Mouse (Mus musculus) c-Kit-positive CD71-positive TER-119-positive erythroid progenitor cells, embryonic 14.5 days (primary cell): Measurements from ENCODE around the gene Adamts18.

Source experiments
- DNase-seq: peaks from one replicate; pipeline ENCODE4 v3.0.0-alpha.2; 2013; ENCODE audit warnings: low spot score

The Adamts18 gene

GRCm38 (mm10) chr8:113755866-113756265 lies 92.7 kb downstream of the Adamts18 start:
- no peak for DNase-seq

DNA sequence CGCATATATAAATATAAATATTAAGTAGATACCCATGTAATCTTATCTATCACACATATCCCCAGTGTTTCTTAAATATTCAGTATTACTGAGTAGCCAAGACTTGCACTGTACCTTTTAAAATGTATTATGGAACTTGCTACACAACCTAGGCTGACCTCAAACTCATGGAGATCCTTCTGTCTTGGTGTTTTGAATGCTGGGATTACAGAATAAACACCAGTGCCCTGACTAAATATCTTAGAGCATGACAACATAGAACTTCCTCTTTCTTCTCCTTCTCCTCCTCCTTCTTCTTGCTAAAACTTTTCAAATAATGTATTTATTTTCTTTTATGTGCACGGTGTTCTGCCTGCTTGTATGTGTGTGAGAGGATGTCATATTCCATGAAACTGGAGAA lies 95.4 kb downstream of the Adamts18 start:
- no peak for DNase-seq

- no peak for DNase-seq
Observed at GRCm38 (mm10) chr8:113752349-113752748, 96.2 kb downstream of the Adamts18 start.

GRCm38 (mm10) chr8:113735496-113736060 lies 113.0 kb downstream of the Adamts18 start:
- DNase-seq: no peak

- no peak for DNase-seq
Observed at GRCm38 (mm10) chr8:113725331-113725730, 123.2 kb downstream of the Adamts18 start.

DNA sequence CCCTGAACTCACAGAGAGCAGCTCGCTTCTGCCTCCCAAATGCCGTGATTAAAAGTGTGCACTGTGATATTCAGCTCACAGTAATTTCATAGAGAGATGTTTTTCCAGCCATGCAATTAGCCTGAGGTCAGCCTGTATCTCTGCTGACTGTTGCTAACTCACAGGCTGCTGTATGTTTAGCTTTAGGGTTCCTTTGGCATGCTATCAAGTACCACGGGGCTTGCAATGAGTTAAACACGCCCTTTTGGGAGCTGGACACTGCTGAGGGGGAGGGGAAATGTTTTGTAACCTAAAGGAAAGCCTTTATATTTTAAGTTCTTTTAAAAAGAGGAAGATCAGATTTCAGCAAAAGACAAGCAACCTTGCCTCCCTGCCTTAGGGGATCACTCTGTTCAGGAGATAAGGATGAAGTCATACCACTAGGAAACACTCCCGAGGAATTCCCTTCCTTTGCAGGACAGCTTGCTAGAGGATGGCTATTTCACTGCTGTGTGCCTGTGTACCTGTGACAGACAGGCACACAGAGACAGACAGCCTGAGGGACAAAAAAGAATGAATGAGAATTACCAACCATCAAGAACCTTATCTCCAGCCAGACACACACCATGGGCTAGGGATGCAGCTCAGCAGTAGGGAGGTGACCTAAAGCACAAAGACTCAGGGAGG lies 124.5 kb downstream of the Adamts18 start:
- DNase-seq: no peak

GRCm38 (mm10) chr8:113721459-113721858 lies 127.1 kb downstream of the Adamts18 start:
- DNase-seq: no peak

DNA sequence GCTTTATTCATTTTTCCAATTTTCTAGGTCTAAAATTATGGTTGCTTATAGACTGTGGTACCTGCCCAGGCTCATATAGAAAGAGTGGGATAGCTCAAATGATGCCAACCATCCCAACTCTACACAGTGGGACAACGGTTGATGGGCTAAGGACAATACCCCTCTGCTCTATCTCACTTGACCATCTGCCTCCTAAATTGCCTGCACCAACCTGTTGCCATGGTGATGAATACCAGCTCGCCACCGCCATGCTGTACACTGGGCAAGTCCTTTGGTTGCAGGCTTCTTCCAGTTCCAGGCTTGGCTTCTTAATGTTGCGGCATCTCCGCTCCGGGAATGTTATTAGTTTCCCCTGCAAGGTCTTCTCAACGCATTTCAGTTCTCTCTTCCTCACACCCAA lies 143.6 kb downstream of the Adamts18 start:
- no peak for DNase-seq

- no peak for DNase-seq
Observed at GRCm38 (mm10) chr8:113691622-113692343, 156.8 kb downstream of the Adamts18 start.

GRCm38 (mm10) chr8:113688543-113688915 lies 160.0 kb downstream of the Adamts18 start:
- DNase-seq: no peak

DNA sequence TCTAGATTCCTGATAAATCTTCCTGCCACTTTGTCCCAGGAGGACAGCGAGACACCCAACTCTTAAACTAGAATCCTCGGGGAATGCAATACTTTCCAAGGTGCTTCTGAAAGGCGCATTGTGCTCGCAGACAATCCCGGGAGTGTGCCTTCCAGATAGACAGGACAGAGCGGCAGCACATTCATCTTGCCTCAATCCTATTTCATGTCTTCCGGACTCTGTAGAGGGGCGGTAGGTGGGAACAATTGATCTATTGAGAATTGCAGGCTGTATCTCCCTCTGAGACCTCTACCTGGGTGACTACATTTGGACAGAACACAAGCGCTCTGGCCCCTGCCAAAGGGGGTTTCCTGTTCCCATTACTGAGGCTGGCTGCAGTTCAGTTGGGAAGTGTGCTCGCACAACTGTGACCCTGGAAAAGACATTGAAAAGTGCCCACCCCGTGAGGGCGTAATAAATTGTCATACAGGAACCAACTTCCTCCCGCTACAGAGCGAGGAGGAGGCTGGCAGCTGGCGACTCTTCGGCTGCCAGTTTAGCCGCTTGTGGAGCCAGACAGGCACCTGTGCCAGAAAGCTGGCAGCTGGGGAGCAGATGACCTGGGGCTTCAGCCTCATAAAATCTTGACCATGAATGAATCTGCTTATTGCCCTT lies 160.5 kb downstream of the Adamts18 start:
- DNase-seq: no peak

DNA sequence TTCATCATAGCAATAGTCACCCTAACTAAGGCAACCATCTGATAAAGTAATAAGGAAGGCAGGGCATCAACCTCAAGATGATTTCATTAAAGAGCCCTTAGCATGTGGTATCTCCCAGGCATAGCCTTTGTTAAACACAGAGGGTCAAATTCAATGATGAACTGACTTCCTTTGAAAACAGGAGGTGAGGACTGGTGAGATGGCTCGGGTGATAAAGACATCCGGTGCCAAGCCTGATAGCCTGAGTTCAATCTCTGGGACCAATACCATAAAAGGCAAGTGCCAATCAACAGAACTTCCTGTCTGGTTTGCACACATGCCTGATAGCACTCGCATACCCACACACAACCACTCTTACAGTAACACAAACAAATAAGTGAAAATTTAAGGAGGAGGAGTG lies 169.2 kb downstream of the Adamts18 start:
- no peak for DNase-seq

DNA sequence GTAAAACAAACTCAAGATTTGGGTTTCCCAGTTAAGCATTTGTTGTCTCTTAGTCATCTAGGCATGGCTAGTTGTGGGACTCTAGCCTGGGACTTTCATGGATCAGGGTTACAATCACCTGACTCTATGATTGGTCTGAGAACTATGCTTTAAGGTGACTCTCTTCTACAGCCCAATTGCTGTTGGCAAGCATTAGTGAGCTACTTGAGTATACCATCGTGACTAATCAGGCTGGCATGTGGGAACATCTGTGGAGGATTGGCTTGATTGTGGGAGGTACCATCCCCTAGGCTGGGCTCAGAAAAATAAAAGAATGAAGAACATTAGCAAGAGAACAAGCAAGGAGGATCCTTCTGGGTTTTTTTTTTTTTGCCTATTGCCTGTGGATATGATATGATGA lies 171.7 kb downstream of the Adamts18 start:
- DNase-seq: no peak

- DNase-seq: no peak
Observed at GRCm38 (mm10) chr8:113675281-113675680, 173.3 kb downstream of the Adamts18 start.

GRCm38 (mm10) chr8:113674611-113675010 lies 173.9 kb downstream of the Adamts18 start:
- DNase-seq: no peak

GRCm38 (mm10) chr8:113673300-113673699 lies 175.2 kb downstream of the Adamts18 start:
- DNase-seq: no peak

DNA sequence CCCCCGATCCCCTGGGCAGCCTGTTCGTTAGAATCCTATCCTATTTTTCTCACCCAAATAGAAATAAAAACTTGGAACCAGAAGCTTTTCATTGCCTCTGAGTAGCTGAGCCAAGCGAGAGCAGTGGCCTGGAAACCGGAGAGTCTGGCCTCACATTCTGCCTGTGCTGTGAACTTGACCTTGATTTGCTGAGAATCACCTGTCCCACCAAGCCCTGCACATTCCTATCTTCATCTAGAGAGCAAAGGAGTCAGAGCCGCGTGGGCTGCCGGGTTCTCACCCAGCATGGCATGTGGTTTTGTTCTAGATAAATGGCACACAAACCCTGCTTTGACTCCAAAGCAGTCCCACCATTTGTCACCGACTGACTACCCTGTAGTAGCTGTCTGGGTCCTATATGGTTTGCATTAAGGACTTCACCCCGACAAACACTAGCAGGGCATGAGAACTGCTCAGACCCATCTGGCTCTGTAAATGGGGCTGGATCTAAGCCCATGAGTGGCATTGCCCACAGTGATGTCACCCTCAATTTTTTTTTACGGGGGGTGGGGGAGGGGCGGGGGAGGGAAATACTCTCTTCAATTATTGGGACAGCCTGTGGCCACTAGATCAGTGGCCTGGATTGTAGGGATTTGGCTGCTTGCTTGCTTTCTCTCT lies 175.8 kb downstream of the Adamts18 start:
- no peak for DNase-seq

DNA sequence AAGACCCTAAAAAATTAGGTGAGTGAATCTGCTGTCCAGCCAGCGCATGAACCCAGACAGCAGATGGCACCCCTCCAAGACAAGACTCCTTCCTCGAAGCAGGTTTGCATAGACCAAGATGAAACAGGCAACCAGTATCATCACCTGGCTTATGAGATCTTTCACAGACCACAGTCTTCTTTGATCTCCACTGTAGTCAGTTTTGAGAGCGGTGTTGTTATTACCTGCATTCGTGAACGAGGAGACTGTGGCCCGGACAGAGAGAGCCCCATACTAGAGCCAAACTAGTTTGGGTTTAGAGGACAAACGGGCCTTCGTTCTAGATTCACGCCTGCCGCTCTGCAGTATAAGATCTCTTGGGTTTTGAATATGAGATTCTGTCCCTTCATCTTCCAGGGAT lies 178.6 kb downstream of the Adamts18 start:
- DNase-seq: no peak

DNA sequence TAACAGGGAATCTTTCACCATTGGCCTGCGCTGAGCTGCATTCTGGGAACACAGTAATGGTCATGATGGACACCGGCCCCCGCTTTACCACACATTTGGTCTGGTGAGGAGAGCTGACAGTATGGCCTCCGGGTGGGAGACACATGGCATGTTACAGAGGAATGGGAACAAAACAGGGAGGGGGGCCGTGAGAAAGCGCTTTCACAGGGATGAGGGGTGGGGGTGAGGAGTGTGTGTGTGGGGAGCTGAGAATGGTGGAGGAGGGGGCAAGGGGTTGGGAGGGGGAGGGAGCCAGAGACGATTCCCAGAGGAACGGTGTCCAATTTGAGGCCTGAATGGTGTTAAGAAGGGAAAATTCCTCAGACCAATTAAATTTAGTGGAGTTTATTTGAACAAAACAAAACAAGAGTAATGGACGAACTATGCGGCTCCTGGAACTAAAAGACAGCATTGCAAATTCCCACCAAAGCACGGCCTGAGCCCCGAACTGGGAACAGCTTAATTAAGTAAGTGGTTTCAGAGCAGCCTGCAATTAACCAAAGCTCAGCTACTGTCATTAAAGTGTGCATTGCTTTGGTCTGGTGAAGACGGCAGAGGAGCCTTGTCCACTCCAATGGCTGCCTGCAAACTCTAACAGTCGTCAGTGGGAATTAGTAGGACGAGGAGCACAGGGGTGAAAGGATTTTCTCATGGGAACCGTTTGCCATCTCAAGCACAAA lies 181.7 kb downstream of the Adamts18 start:
- DNase-seq: no peak

- no peak for DNase-seq
Observed at GRCm38 (mm10) chr8:113665951-113666350, 182.6 kb downstream of the Adamts18 start.

DNA sequence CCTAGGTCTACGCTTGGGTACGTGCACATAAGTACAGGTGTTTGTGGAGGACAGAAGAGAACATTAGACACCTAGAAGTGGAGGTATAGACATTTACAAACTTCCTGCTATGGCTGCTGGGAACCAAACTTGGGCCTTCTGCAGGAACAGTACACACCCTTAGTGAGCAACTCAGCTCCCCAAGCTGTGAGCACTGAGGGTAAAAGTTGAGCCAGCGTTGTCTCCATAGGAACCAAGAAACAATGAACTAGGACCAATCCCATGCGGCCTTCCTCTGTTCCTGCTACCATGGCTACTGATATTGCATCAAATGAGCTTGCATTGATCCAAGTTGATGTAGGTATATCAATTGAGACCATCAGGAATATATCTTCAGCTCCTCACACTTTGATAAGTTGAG lies 183.5 kb downstream of the Adamts18 start:
- no peak for DNase-seq

GRCm38 (mm10) chr8:113664544-113664943 lies 184.0 kb downstream of the Adamts18 start:
- DNase-seq: no peak
